Mouse (Mus musculus): ENCODE data around the gene Mmp19.

DNA sequence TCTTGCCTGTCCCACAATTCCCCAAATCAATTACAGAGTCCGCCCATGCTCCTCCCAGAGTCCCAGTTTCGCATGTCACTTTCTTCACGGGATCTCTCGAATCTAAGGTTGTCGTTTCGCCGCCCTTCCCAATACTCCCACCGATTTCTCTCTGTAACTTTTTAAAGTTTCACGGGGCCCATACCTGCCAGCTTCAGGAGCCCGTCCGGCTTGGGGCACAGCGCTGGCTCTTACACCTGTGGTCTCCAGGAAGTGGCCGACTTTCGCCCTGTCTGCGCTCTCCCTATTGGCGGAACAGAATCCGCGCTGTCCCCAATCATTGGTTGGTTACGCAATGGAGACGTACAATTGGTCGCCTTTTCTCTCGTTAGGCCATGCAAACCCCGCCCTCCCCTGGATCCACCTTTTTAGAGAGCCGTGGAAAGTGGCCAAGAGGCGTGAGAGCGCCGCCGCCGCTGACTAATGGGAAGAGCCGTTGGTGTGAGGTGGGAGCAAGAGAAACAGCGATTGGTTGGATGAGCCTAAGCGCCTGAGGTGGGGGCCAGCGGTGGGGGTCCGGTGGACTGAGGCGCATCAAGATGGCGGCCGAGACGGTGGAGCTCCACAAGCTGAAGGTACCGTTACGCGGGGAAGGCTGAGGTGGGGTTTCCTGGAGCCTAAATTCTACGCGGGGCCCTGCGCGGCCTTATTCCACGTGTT is 30.8 kb downstream of the Mmp19 start, which contains the start of gene Ormdl2:
- no peak for TF ChIP-seq CTCF (IDR thresholded peaks at IDR 0.05; ENCODE audit: low read depth, low read length)
- TF ChIP-seq EP300 (IDR thresholded peaks at IDR 0.05; ENCODE audit: insufficient read depth, low read depth, low read length): no peak
- peak; percentile 63 for TF ChIP-seq POLR2A (IDR thresholded peaks at IDR 0.05; ENCODE audit: insufficient read depth, low read length)

Data from ES-Bruce4 (cell line).